Mouse (Mus musculus): ENCODE results near the gene Pank1. TPM values are rescaled to one million over a fixed set of nuclear protein-coding genes. Genes with fewer than 3 reads are reported as not detected.

Pank1 gene
- polyA plus RNA-seq, 1 experiment = 0.75 TPM

DNA sequence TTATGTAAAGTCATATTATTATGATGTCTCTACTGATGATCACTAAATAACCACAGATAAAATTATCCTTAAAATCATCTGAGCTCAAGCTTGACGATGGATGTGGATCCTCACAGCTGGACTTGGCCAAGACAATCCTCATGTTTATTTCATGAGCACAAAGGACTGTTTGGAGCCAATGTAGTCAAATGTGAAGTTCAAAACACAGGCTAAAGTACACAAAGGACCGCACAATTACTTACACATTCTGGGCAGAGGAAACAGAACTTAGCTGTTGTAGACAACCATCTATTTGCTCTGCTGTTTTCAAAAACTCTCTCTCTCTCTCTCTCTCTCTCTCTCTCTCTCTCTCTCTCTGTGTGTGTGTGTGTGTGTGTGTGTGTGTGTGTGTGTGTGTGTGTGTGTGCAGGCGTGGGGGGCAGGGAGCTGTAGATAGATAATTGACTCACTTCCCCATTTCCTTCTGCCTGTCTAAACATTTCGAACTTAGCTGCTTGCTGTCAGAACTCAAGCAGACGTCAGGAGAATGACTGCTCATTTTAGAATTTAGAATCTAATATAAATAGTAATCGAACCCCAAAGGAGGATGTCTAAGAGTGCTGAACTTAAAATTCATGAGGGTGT, 79.5 kb downstream of the Pank1 start:
- TF ChIP-seq CTCF (IDR thresholded peaks at IDR 0.05; ENCODE audit: extremely low read depth, insufficient read depth, insufficient read length, insufficient replicate concordance) = no peak
- Histone ChIP-seq H3K4me1 (ENCODE audit: control insufficient read depth, insufficient read depth, insufficient read length) (no peaks in the 10 kb centered on the region; the same call in 1 of the 2 replicates), H3K27ac (ENCODE audit: insufficient read depth, low read length) (no peak overlapping the region), H3K27me3 (ENCODE audit: control insufficient read depth, insufficient read depth, low read length) (no peaks in the 10 kb centered on the region), H3K4me3 (ENCODE audit: extremely low read depth, insufficient read depth, insufficient read length) (no peak overlapping the region), H3K36me3 (ENCODE audit: control insufficient read depth, insufficient read depth, low read length) (no peaks in the 10 kb centered on the region)
- peak; percentile 13 to 22 for DNase-seq (ENCODE audit: low read depth in 1 of 2, low spot score in 2 of 2)
- 25% methylated on average over 6 of the region's 6 CpGs for whole genome bisulfite sequencing

DNA sequence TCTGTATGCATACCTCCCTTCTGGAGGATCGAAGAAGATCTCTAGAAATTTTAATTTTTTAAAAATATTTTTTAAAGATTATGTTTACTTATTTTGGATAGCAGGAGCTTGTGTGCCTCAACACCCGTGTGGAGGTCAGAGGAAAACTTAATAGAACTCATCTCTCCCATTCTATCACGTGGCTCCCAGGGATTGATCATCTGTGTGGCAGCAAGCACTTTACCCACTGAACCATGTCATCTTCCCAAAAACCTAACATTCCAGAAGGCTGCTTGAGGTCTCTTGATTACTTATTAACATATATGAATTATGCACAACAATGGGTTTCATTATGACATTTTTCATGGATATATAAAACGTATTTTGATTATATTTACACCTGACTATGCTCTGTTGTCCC, 82.9 kb downstream of the Pank1 start:
- DNase-seq (ENCODE audit: low read depth in 1 of 2, low spot score in 2 of 2) = no peak
- H3K36me3 ChIP-seq (ENCODE audit: control insufficient read depth, insufficient read depth, low read length) = no peaks in the 10 kb centered on the region
- H3K4me3 ChIP-seq (ENCODE audit: extremely low read depth, insufficient read depth, insufficient read length) = no peak overlapping the region
- H3K27me3 ChIP-seq (ENCODE audit: control insufficient read depth, insufficient read depth, low read length) = no peaks in the 10 kb centered on the region
- no peaks in the 10 kb centered on the region; the same call in 1 of the 2 replicates for H3K4me1 ChIP-seq (ENCODE audit: control insufficient read depth, insufficient read depth, insufficient read length)
- 91% methylated on average over 4 of the region's 4 CpGs for WGBS
- no peak overlapping the region for H3K27ac ChIP-seq (ENCODE audit: insufficient read depth, low read length)
- TF ChIP-seq POLR2A (IDR thresholded peaks at IDR 0.05; ENCODE audit: low read depth, low read length) = no peak
- no peak for TF ChIP-seq CTCF (IDR thresholded peaks at IDR 0.05; ENCODE audit: extremely low read depth, insufficient read depth, insufficient read length, insufficient replicate concordance)

DNA sequence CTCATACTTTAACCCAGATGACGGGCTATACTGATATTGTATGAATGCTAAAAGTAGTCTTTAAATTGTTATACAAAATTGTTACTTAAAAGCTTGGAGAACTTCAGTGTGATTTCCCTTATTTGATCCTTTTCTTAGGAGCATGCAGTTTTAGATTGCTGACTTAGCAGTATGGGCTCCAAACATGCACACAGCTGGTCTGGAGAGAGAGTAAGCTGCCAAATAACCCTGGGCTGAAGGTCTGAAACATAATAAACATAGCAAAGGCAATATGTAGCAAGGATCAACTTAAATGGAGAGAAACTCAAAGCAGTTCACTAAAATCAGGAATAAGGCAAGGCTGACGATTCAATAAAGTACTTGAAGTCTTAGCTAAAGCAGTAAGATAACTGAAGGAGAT, 96.8 kb downstream of the Pank1 start:
- no peak for DNase-seq (ENCODE audit: low read depth in 1 of 2, low spot score in 2 of 2)
- Histone ChIP-seq H3K36me3 (ENCODE audit: control insufficient read depth, insufficient read depth, low read length) (no peaks in the 10 kb centered on the region), H3K4me1 (ENCODE audit: control insufficient read depth, insufficient read depth, insufficient read length) (no peaks in the 10 kb centered on the region; the same call in none of the 2 replicates), H3K27me3 (ENCODE audit: control insufficient read depth, insufficient read depth, low read length) (no peaks in the 10 kb centered on the region), H3K27ac (ENCODE audit: insufficient read depth, low read length) (no peak overlapping the region), H3K4me3 (ENCODE audit: extremely low read depth, insufficient read depth, insufficient read length) (no peak overlapping the region)
- TF ChIP-seq POLR2A (IDR thresholded peaks at IDR 0.05; ENCODE audit: low read depth, low read length) = no peak
- TF ChIP-seq CTCF (IDR thresholded peaks at IDR 0.05; ENCODE audit: extremely low read depth, insufficient read depth, insufficient read length, insufficient replicate concordance) = no peak
- 90% methylated on average over 2 of the region's 2 CpGs for WGBS

DNA sequence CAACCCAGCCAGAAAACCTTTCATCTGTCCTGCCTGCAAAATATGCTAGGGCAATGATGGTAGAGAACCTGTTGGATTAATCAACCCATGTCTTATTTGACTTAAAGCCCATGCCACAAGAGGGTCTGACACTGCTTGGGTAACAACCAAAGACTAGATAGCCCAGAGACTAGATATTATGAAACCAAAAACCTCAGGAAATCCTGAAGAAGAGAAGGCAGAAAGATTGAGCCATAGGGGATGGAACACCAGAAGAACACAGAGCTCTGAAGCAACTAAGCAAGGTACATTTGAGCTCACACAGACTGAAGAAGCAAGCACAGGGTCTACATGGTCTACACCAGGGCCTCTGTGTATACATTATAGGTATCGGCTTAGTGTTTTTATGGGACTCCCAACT, 100.3 kb downstream of the Pank1 start:
- WGBS = 100% methylated on average over 1 of the region's 1 CpGs
- H3K27ac ChIP-seq (ENCODE audit: insufficient read depth, low read length) = no peak overlapping the region
- DNase-seq (ENCODE audit: low read depth in 1 of 2, low spot score in 2 of 2) = no peak
- H3K4me1 ChIP-seq (ENCODE audit: control insufficient read depth, insufficient read depth, insufficient read length) = no peaks in the 10 kb centered on the region; the same call in none of the 2 replicates
- no peak for TF ChIP-seq CTCF (IDR thresholded peaks at IDR 0.05; ENCODE audit: extremely low read depth, insufficient read depth, insufficient read length, insufficient replicate concordance)
- TF ChIP-seq POLR2A (IDR thresholded peaks at IDR 0.05; ENCODE audit: low read depth, low read length) = no peak
- H3K4me3 ChIP-seq (ENCODE audit: extremely low read depth, insufficient read depth, insufficient read length) = no peak overlapping the region
- no peaks in the 10 kb centered on the region for H3K36me3 ChIP-seq (ENCODE audit: control insufficient read depth, insufficient read depth, low read length)
- no peaks in the 10 kb centered on the region for H3K27me3 ChIP-seq (ENCODE audit: control insufficient read depth, insufficient read depth, low read length)

DNA sequence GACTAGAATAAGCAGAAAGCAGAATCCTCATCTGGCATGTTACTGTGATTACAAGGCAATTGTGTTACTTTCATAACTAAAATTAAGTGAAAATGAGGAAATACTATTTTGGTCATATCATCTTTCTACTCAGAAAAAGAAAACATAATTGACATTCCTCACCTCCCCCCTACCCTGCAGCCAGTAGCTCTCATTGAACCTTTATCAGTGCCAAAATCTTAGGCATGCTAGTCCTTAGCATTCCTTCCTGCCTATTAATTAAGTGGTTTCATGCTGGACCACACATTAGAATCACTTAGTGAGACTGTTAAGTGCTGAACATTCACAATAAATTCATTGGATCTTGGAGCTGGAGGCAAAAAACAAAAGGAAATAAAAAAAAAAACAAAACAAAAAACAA, 101.2 kb downstream of the Pank1 start:
- H3K4me3 ChIP-seq (ENCODE audit: extremely low read depth, insufficient read depth, insufficient read length) = no peak overlapping the region
- H3K27me3 ChIP-seq (ENCODE audit: control insufficient read depth, insufficient read depth, low read length) = no peaks in the 10 kb centered on the region
- DNase-seq (ENCODE audit: low read depth in 1 of 2, low spot score in 2 of 2) = no peak
- H3K27ac ChIP-seq (ENCODE audit: insufficient read depth, low read length) = no peak overlapping the region
- no peaks in the 10 kb centered on the region for H3K36me3 ChIP-seq (ENCODE audit: control insufficient read depth, insufficient read depth, low read length)
- TF ChIP-seq CTCF (IDR thresholded peaks at IDR 0.05; ENCODE audit: extremely low read depth, insufficient read depth, insufficient read length, insufficient replicate concordance) = no peak
- TF ChIP-seq POLR2A (IDR thresholded peaks at IDR 0.05; ENCODE audit: low read depth, low read length) = no peak
- no peaks in the 10 kb centered on the region; the same call in none of the 2 replicates for H3K4me1 ChIP-seq (ENCODE audit: control insufficient read depth, insufficient read depth, insufficient read length)

DNA sequence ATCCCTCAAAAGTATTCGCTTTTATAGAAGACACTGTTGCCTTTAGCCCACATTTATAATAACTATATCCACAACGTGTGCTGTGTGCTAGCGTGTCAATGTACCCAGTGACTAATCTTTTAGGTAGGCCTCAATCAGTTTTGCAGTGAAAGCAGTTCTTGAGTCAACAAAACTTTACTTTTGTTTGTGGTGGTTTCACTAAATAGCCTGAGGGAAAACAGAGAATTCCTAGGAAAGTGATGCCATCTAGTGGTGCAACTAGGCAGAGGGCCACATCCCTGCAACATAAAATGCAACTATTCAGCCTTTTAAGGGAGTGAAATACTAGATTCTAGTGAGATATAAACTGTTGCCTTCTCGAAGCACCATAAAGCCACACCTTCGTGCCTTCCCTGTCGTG, 106.5 kb downstream of the Pank1 start:
- WGBS = 32% methylated on average over 6 of the region's 6 CpGs
- Histone ChIP-seq H3K27me3 (ENCODE audit: control insufficient read depth, insufficient read depth, low read length) (no peaks in the 10 kb centered on the region), H3K4me3 (ENCODE audit: extremely low read depth, insufficient read depth, insufficient read length) (no peak overlapping the region), H3K4me1 (ENCODE audit: control insufficient read depth, insufficient read depth, insufficient read length) (no peaks in the 10 kb centered on the region; the same call in 1 of the 2 replicates), H3K36me3 (ENCODE audit: control insufficient read depth, insufficient read depth, low read length) (no peaks in the 10 kb centered on the region), H3K27ac (ENCODE audit: insufficient read depth, low read length) (no peak overlapping the region)
- DNase-seq (ENCODE audit: low read depth in 1 of 2, low spot score in 2 of 2) = peak; percentile 29 to 35
- TF ChIP-seq CTCF (IDR thresholded peaks at IDR 0.05; ENCODE audit: extremely low read depth, insufficient read depth, insufficient read length, insufficient replicate concordance) (peak; percentile 27; the same call in 1 of the 2 replicates), POLR2A (IDR thresholded peaks at IDR 0.05; ENCODE audit: low read depth, low read length) (no peak)

DNA sequence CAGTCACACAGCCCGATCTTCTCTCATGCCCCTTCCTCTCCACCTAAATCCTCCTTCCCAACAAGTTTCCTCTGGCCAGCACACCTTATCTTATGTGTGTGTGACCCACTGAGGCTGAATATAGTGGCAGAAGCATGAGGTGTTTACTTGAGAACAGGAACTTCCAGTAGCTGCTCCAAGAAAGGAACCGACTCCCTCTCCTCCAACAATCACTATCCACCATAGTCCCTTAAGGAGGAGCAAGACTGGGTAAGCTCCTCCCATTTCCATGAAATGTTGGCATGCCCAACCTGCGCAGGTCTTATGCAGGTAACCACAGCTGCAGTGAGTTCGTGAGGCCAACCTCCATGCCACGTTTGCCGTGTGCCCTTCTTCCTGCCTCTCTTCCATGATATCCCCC, 108.5 kb downstream of the Pank1 start:
- TF ChIP-seq POLR2A (IDR thresholded peaks at IDR 0.05; ENCODE audit: low read depth, low read length) (no peak), CTCF (IDR thresholded peaks at IDR 0.05; ENCODE audit: extremely low read depth, insufficient read depth, insufficient read length, insufficient replicate concordance) (no peak)
- H3K4me3 ChIP-seq (ENCODE audit: extremely low read depth, insufficient read depth, insufficient read length) = no peak overlapping the region

More for the DNA sequence above, 108.5 kb downstream of the Pank1 start:
- Histone ChIP-seq H3K27me3 (ENCODE audit: control insufficient read depth, insufficient read depth, low read length) (no peaks in the 10 kb centered on the region), H3K27ac (ENCODE audit: insufficient read depth, low read length) (no peak overlapping the region), H3K36me3 (ENCODE audit: control insufficient read depth, insufficient read depth, low read length) (no peaks in the 10 kb centered on the region), H3K4me1 (ENCODE audit: control insufficient read depth, insufficient read depth, insufficient read length) (no peaks in the 10 kb centered on the region)
- WGBS = 85% methylated on average over 6 of the region's 6 CpGs
- no peak for DNase-seq (ENCODE audit: low read depth in 1 of 2, low spot score in 2 of 2)
